Mouse (Mus musculus): ENCODE data around the gene Ifna7. TPM values are rescaled to one million over a fixed set of nuclear protein-coding genes. Genes with fewer than 3 reads are reported as not detected.

The Ifna7 gene
- total and polyA plus RNA-seq, 2 experiments from 2014 or later = not detected

DNA sequence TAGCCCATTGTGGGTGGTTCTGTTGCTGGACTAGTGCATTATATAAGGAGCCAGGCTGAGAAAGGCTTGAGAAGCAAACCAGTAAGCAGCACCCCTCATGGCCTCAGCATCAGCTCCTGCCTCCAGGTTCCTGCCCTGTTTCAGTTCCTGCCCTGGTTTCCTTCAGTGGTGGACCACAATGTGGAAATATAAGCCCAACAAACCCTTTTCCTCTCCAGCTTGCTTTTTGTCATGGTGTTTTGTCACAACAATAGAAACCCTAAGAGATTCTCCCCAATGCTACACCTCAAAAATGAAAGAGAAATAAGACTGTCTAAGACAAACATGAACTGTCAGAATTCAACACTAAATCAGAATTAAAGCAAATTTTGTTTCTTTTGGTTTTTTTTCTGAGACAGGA, 43.2 kb downstream of the Ifna7 start:
- no peak overlapping the region for H3K9ac ChIP-seq (replicated peaks; ENCODE audit: low read length, poor library complexity, severe bottlenecking)
- DNase-seq (ENCODE audit: low spot score) (no peak), ATAC-seq (ENCODE audit: low FRiP score) (no peak)
- H3K4me1 ChIP-seq (ENCODE audit: insufficient read depth, low read length) = no peaks in the 10 kb centered on the region
- H3K4me3 ChIP-seq (ENCODE audit: low read depth, low read length) = no peak overlapping the region
- no peaks in the 10 kb centered on the region for H3K36me3 ChIP-seq (ENCODE audit: insufficient read depth, low read length)
- H3K4me2 ChIP-seq (ENCODE audit: low read depth, low read length, poor library complexity, severe bottlenecking) = no peak overlapping the region
- H3K9me3 ChIP-seq (ENCODE audit: low read length) = no peaks in the 10 kb centered on the region
- no peaks in the 10 kb centered on the region for H3K27me3 ChIP-seq (ENCODE audit: insufficient read depth, low read length)
- H3K27ac ChIP-seq (ENCODE audit: low read depth, low read length) = no peak overlapping the region
- TF ChIP-seq CTCF (IDR thresholded peaks at IDR 0.05) = no peak

DNA sequence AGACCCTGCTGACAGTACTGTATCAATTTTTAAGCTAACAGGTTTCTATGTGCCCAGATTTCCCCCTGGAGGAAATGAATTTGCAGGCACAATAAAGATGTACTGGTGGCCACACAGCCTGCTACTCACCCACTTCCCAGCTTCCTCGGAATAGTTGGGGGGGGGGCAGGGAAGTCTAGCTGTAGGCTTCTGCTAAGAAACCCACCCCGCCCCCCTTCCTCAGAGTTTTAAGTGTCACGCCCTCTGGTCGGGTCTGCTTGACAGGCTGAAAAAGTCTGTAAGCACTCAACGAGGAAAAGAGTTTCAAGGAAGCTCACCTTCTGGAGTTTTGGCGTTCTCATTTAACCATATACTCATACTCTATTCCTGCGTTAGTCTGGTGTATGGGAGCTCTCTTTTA, 47.3 kb downstream of the Ifna7 start:
- Histone ChIP-seq H3K27me3 (ENCODE audit: insufficient read depth, low read length) (no peaks in the 10 kb centered on the region), H3K9me3 (ENCODE audit: low read length) (no peaks in the 10 kb centered on the region), H3K4me3 (ENCODE audit: low read depth, low read length) (no peak overlapping the region), H3K27ac (ENCODE audit: low read depth, low read length) (no peak overlapping the region), H3K4me2 (ENCODE audit: low read depth, low read length, poor library complexity, severe bottlenecking) (no peak overlapping the region), H3K4me1 (ENCODE audit: insufficient read depth, low read length) (no peaks in the 10 kb centered on the region), H3K36me3 (ENCODE audit: insufficient read depth, low read length) (no peaks in the 10 kb centered on the region), H3K9ac (replicated peaks; ENCODE audit: low read length, poor library complexity, severe bottlenecking) (no peak overlapping the region)
- TF ChIP-seq CTCF (IDR thresholded peaks at IDR 0.05) = no peak
- DNase-seq (ENCODE audit: low spot score) = no peak
- WGBS = 4% methylated on average over 7 of the region's 7 CpGs
- ATAC-seq (ENCODE audit: low FRiP score) = no peak

DNA sequence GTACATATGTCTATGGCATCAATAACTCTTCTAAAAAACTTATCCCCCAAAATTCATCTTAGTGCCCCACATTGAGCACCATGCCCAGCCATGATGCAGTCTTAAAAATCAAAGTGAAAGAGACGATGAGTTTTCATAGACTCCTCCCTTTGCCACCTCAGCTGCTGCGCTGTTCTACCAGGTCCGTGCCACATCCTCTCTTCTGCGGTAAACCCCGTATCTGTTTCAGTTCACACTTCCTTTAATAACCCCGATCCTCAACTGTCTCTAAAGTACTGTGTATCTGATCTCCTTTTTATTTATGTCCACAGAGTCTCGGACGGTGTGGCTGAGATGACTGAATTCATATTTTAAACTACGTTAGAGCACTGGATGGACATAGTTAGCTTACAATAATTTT, 48.6 kb downstream of the Ifna7 start:
- no peaks in the 10 kb centered on the region for H3K4me1 ChIP-seq (ENCODE audit: insufficient read depth, low read length)
- no peak overlapping the region for H3K27ac ChIP-seq (ENCODE audit: low read depth, low read length)
- DNase-seq (ENCODE audit: low spot score) (no peak), ATAC-seq (ENCODE audit: low FRiP score) (no peak)
- no peaks in the 10 kb centered on the region for H3K9me3 ChIP-seq (ENCODE audit: low read length)
- WGBS = 73% methylated on average over 9 of the region's 9 CpGs
- H3K9ac ChIP-seq (replicated peaks; ENCODE audit: low read length, poor library complexity, severe bottlenecking) = no peak overlapping the region
- no peak for TF ChIP-seq CTCF (IDR thresholded peaks at IDR 0.05)
- no peak overlapping the region for H3K4me2 ChIP-seq (ENCODE audit: low read depth, low read length, poor library complexity, severe bottlenecking)
- no peaks in the 10 kb centered on the region for H3K36me3 ChIP-seq (ENCODE audit: insufficient read depth, low read length)
- H3K27me3 ChIP-seq (ENCODE audit: insufficient read depth, low read length) = no peaks in the 10 kb centered on the region
- no peak overlapping the region for H3K4me3 ChIP-seq (ENCODE audit: low read depth, low read length)

DNA sequence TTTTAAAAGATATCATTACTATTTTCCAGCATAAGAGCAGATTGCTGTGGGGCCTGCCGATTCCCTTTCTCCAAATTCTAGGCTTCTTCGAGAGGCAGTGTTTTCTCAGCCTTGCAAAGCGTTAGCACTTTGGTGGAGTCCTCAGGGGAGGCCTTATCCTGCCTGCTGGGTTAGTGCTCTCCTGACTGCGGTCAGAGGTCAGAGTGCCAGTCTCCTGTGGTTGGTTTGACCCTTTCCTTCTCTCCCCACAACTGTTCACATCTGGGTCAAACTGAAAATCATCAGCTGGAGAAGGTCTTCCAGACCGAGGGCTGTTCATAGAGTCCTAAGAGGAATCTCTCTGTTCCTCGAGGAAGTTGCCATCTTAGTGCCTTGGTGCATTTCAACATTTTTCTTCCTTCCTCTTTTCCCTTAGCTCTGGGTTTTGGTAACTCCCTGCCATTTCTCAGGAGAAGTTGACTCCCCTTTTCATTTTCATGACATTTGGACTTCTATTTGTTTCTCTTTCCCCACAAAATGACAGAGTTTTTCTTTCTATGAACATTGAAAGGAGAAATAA, 49.1 kb downstream of the Ifna7 start:
- Histone ChIP-seq H3K27me3 (ENCODE audit: insufficient read depth, low read length) (no peaks in the 10 kb centered on the region), H3K9me3 (ENCODE audit: low read length) (no peaks in the 10 kb centered on the region), H3K27ac (ENCODE audit: low read depth, low read length) (no peak overlapping the region), H3K4me2 (ENCODE audit: low read depth, low read length, poor library complexity, severe bottlenecking) (no peak overlapping the region), H3K9ac (replicated peaks; ENCODE audit: low read length, poor library complexity, severe bottlenecking) (no peak overlapping the region), H3K4me1 (ENCODE audit: insufficient read depth, low read length) (no peaks in the 10 kb centered on the region), H3K36me3 (ENCODE audit: insufficient read depth, low read length) (no peaks in the 10 kb centered on the region), H3K4me3 (ENCODE audit: low read depth, low read length) (no peak overlapping the region)
- no peak for ATAC-seq (ENCODE audit: low FRiP score)
- DNase-seq (ENCODE audit: low spot score) = no peak
- no peak for TF ChIP-seq CTCF (IDR thresholded peaks at IDR 0.05)
- whole genome bisulfite sequencing = 70% methylated on average over 6 of the region's 6 CpGs

Other genes with a start within 250 kb of the Ifna7 start
- not detected in 2 replicates for gene Ifna14, start 244.4 kb upstream of the Ifna7 start, total RNA-seq (2014; rRNA removed)
- not detected in 2 replicates for gene Ifna14, start 244.4 kb upstream of the Ifna7 start, polyA plus RNA-seq (2015; fragmentation: Nextera tagmentation; extraction: Ambion mirVana)
- not detected in 2 replicates for gene Ifna9, start 223.8 kb upstream of the Ifna7 start, total RNA-seq (2014; rRNA removed)
- not detected in 2 replicates for gene Ifna9, start 223.8 kb upstream of the Ifna7 start, polyA plus RNA-seq (2015; fragmentation: Nextera tagmentation; extraction: Ambion mirVana)
- gene Ifna12, start 212.9 kb upstream of the Ifna7 start, total RNA-seq (2014; rRNA removed) = not detected in 2 replicates
- not detected in 2 replicates for gene Ifna12, start 212.9 kb upstream of the Ifna7 start, polyA plus RNA-seq (2015; fragmentation: Nextera tagmentation; extraction: Ambion mirVana)
- not detected in 2 replicates for gene C87499, start 181.8 kb upstream of the Ifna7 start, total RNA-seq (2014; rRNA removed)
- not detected in 2 replicates for gene C87499, start 181.8 kb upstream of the Ifna7 start, polyA plus RNA-seq (2015; fragmentation: Nextera tagmentation; extraction: Ambion mirVana)
- not detected in 2 replicates for gene Ifna13, start 171.8 kb upstream of the Ifna7 start, total RNA-seq (2014; rRNA removed)
- gene Ifna13, start 171.8 kb upstream of the Ifna7 start, polyA plus RNA-seq (2015; fragmentation: Nextera tagmentation; extraction: Ambion mirVana) = not detected in 2 replicates
- not detected in 2 replicates for gene Ifna16, start 139.3 kb upstream of the Ifna7 start, total RNA-seq (2014; rRNA removed)
- not detected in 2 replicates for gene Ifna16, start 139.3 kb upstream of the Ifna7 start, polyA plus RNA-seq (2015; fragmentation: Nextera tagmentation; extraction: Ambion mirVana)
- not detected in 2 replicates for gene Ifna2, start 132.3 kb upstream of the Ifna7 start, total RNA-seq (2014; rRNA removed)
- not detected in 2 replicates for gene Ifna2, start 132.3 kb upstream of the Ifna7 start, polyA plus RNA-seq (2015; fragmentation: Nextera tagmentation; extraction: Ambion mirVana)
- not detected in 2 replicates for gene Ifnab, start 124.9 kb upstream of the Ifna7 start, total RNA-seq (2014; rRNA removed)
- not detected in 2 replicates for gene Ifnab, start 124.9 kb upstream of the Ifna7 start, polyA plus RNA-seq (2015; fragmentation: Nextera tagmentation; extraction: Ambion mirVana)
- gene Gm26566, start 94.4 kb upstream of the Ifna7 start, total RNA-seq (2014; rRNA removed) = 0.71 TPM in 1 of 2 replicates, not detected in the other
- gene Gm26566, start 94.4 kb upstream of the Ifna7 start, polyA plus RNA-seq (2015; fragmentation: Nextera tagmentation; extraction: Ambion mirVana) = 0.49 and 1.3 TPM in 2 replicates
- gene Klhl9, start 93.8 kb upstream of the Ifna7 start, total RNA-seq (2014; rRNA removed) = 148 and 172 TPM in 2 replicates
- gene Klhl9, start 93.8 kb upstream of the Ifna7 start, polyA plus RNA-seq (2015; fragmentation: Nextera tagmentation; extraction: Ambion mirVana) = 77.6 and 82.5 TPM in 2 replicates
- gene Gm13271, start 61.4 kb upstream of the Ifna7 start, total RNA-seq (2014; rRNA removed) = not detected in 2 replicates
- not detected in 2 replicates for gene Gm13271, start 61.4 kb upstream of the Ifna7 start, polyA plus RNA-seq (2015; fragmentation: Nextera tagmentation; extraction: Ambion mirVana)
- not detected in 2 replicates for gene Gm13283, start 56.1 kb upstream of the Ifna7 start, total RNA-seq (2014; rRNA removed)
- not detected in 2 replicates for gene Gm13283, start 56.1 kb upstream of the Ifna7 start, polyA plus RNA-seq (2015; fragmentation: Nextera tagmentation; extraction: Ambion mirVana)
- gene Gm13290, start 42.4 kb upstream of the Ifna7 start, total RNA-seq (2014; rRNA removed) = not detected in 2 replicates
- not detected in 2 replicates for gene Gm13290, start 42.4 kb upstream of the Ifna7 start, polyA plus RNA-seq (2015; fragmentation: Nextera tagmentation; extraction: Ambion mirVana)
- not detected in 2 replicates for gene Gm13289, start 39.3 kb upstream of the Ifna7 start, total RNA-seq (2014; rRNA removed)
- gene Gm13289, start 39.3 kb upstream of the Ifna7 start, polyA plus RNA-seq (2015; fragmentation: Nextera tagmentation; extraction: Ambion mirVana) = not detected in 2 replicates
- gene Gm13272, start 36.4 kb upstream of the Ifna7 start, total RNA-seq (2014; rRNA removed) = not detected in 2 replicates
- gene Gm13272, start 36.4 kb upstream of the Ifna7 start, polyA plus RNA-seq (2015; fragmentation: Nextera tagmentation; extraction: Ambion mirVana) = not detected in 2 replicates
- not detected in 2 replicates for gene Ifnz, start 34.1 kb upstream of the Ifna7 start, total RNA-seq (2014; rRNA removed)
- gene Ifnz, start 34.1 kb upstream of the Ifna7 start, polyA plus RNA-seq (2015; fragmentation: Nextera tagmentation; extraction: Ambion mirVana) = not detected in 2 replicates
- gene Gm13276, start 30.5 kb upstream of the Ifna7 start, total RNA-seq (2014; rRNA removed) = not detected in 2 replicates
- not detected in 2 replicates for gene Gm13276, start 30.5 kb upstream of the Ifna7 start, polyA plus RNA-seq (2015; fragmentation: Nextera tagmentation; extraction: Ambion mirVana)
- gene Gm13277, start 27.6 kb upstream of the Ifna7 start, total RNA-seq (2014; rRNA removed) = not detected in 2 replicates
- gene Gm13277, start 27.6 kb upstream of the Ifna7 start, polyA plus RNA-seq (2015; fragmentation: Nextera tagmentation; extraction: Ambion mirVana) = not detected in 2 replicates
- gene Gm13278, start 24.7 kb upstream of the Ifna7 start, total RNA-seq (2014; rRNA removed) = not detected in 2 replicates
- gene Gm13278, start 24.7 kb upstream of the Ifna7 start, polyA plus RNA-seq (2015; fragmentation: Nextera tagmentation; extraction: Ambion mirVana) = not detected in 2 replicates
- gene Gm13275, start 21.7 kb upstream of the Ifna7 start, total RNA-seq (2014; rRNA removed) = not detected in 2 replicates
- gene Gm13275, start 21.7 kb upstream of the Ifna7 start, polyA plus RNA-seq (2015; fragmentation: Nextera tagmentation; extraction: Ambion mirVana) = not detected in 2 replicates
- not detected in 2 replicates for gene Gm13279, start 18.8 kb upstream of the Ifna7 start, total RNA-seq (2014; rRNA removed)
- gene Gm13279, start 18.8 kb upstream of the Ifna7 start, polyA plus RNA-seq (2015; fragmentation: Nextera tagmentation; extraction: Ambion mirVana) = not detected in 2 replicates
- not detected in 2 replicates for gene Gm13285, start 16.6 kb upstream of the Ifna7 start, total RNA-seq (2014; rRNA removed)
- gene Gm13285, start 16.6 kb upstream of the Ifna7 start, polyA plus RNA-seq (2015; fragmentation: Nextera tagmentation; extraction: Ambion mirVana) = not detected in 2 replicates
- gene Gm13287, start 13.0 kb upstream of the Ifna7 start, total RNA-seq (2014; rRNA removed) = not detected in 2 replicates
- gene Gm13287, start 13.0 kb upstream of the Ifna7 start, polyA plus RNA-seq (2015; fragmentation: Nextera tagmentation; extraction: Ambion mirVana) = not detected in 2 replicates
- gene Gm13288, start 10.7 kb upstream of the Ifna7 start, total RNA-seq (2014; rRNA removed) = not detected in 2 replicates
- not detected in 2 replicates for gene Gm13288, start 10.7 kb upstream of the Ifna7 start, polyA plus RNA-seq (2015; fragmentation: Nextera tagmentation; extraction: Ambion mirVana)
- not detected in 2 replicates for gene Ifna11, start 3.7 kb downstream of the Ifna7 start, total RNA-seq (2014; rRNA removed)
- gene Ifna11, start 3.7 kb downstream of the Ifna7 start, polyA plus RNA-seq (2015; fragmentation: Nextera tagmentation; extraction: Ambion mirVana) = not detected in 2 replicates
- gene Ifna6, start 11.2 kb downstream of the Ifna7 start, total RNA-seq (2014; rRNA removed) = not detected in 2 replicates
- not detected in 2 replicates for gene Ifna6, start 11.2 kb downstream of the Ifna7 start, polyA plus RNA-seq (2015; fragmentation: Nextera tagmentation; extraction: Ambion mirVana)
- not detected in 2 replicates for gene Ifna5, start 19.3 kb downstream of the Ifna7 start, total RNA-seq (2014; rRNA removed)
- gene Ifna5, start 19.3 kb downstream of the Ifna7 start, polyA plus RNA-seq (2015; fragmentation: Nextera tagmentation; extraction: Ambion mirVana) = not detected in 2 replicates
- not detected in 2 replicates for gene Ifna4, start 25.6 kb downstream of the Ifna7 start, total RNA-seq (2014; rRNA removed)
- gene Ifna4, start 25.6 kb downstream of the Ifna7 start, polyA plus RNA-seq (2015; fragmentation: Nextera tagmentation; extraction: Ambion mirVana) = not detected in 2 replicates
- not detected in 2 replicates for gene Ifna1, start 33.9 kb downstream of the Ifna7 start, total RNA-seq (2014; rRNA removed)
- gene Ifna1, start 33.9 kb downstream of the Ifna7 start, polyA plus RNA-seq (2015; fragmentation: Nextera tagmentation; extraction: Ambion mirVana) = not detected in 2 replicates
- gene Ifne, start 64.0 kb downstream of the Ifna7 start, total RNA-seq (2014; rRNA removed) = not detected in 2 replicates
- not detected in 2 replicates for gene Ifne, start 64.0 kb downstream of the Ifna7 start, polyA plus RNA-seq (2015; fragmentation: Nextera tagmentation; extraction: Ambion mirVana)

Measured in midbrain, postnatal 0 days (tissue).